Mouse (Mus musculus) liver, embryonic 15.5 days (tissue): ENCODE data around the gene Adgrl1. TPM values are rescaled to one million over a fixed set of nuclear protein-coding genes. Genes with fewer than 3 reads are reported as not detected.

ENCODE experiments used
- ATAC-seq: fragments of 200-750 bp; cut with Nextera tagmentation; 2 replicates; pipeline ENCODE4 v1.8.0; 2017; ENCODE audit warnings: moderate number of reproducible peaks, mild to moderate bottlenecking, moderate library complexity; ENCODE audit not compliant: insufficient read depth
- H3K27ac ChIP-seq: fragments of 300-500 bp; sonication (generic); replicated peaks from 2 replicates; pipeline ENCODE4 v1.5.1; 2015; ENCODE audit warnings: mild to moderate bottlenecking, inconsistent platforms
- H3K27me3 ChIP-seq: fragments of 300-500 bp; sonication (generic); 2 replicates; pipeline ENCODE4 v1.6.1; 2015; ENCODE audit warnings: mild to moderate bottlenecking, inconsistent platforms
- H3K36me3 ChIP-seq: fragments of 300-500 bp; sonication (generic); replicated peaks from 2 replicates; pipeline ENCODE4 v1.6.1; 2015; ENCODE audit warnings: moderate library complexity, mild to moderate bottlenecking, inconsistent platforms
- H3K4me1 ChIP-seq: fragments of 300-500 bp; sonication (generic); replicated peaks from 2 replicates; pipeline ENCODE4 v1.6.1; 2015; ENCODE audit warnings: inconsistent platforms
- H3K4me2 ChIP-seq: fragments of 300-500 bp; sonication (generic); 2 replicates; pipeline ENCODE4 v1.6.1; 2015; ENCODE audit warnings: moderate library complexity, mild to moderate bottlenecking, inconsistent platforms
- H3K4me3 ChIP-seq: fragments of 300-500 bp; sonication (generic); replicated peaks from 2 replicates; pipeline ENCODE4 v1.5.1; 2015; ENCODE audit warnings: mild to moderate bottlenecking, inconsistent platforms
- H3K9ac ChIP-seq: fragments of 300-500 bp; sonication (generic); 2 replicates; pipeline ENCODE4 v1.6.1; 2015; ENCODE audit warnings: moderate library complexity, mild to moderate bottlenecking, inconsistent platforms
- H3K9me3 ChIP-seq: fragments of 300-500 bp; sonication (generic); replicated peaks from 2 replicates; pipeline ENCODE4 v1.6.1; 2016; ENCODE audit warnings: inconsistent platforms
- WGBS: fragments of 180-500 bp; shearing (Covaris S2); methylation state at CpG from one replicate; pipeline ENCODE4 v1.1.7; 2015; ENCODE audit warnings: mixed read lengths; ENCODE audit not compliant: insufficient replicate concordance; 5-methylcytosine and 5-hydroxymethylcytosine counted together
- polyA plus RNA-seq: library from polyadenylated mRNA; unstranded; fragments of >200 nt; fragmentation: Nextera tagmentation; extraction: Ambion mirVana; gene quantifications from 2 replicates; pipeline ENCODE4 v1.2.1, GENCODE M21; 2015

The Adgrl1 gene
- polyA plus RNA-seq, 1 experiment from 2014 or later: 1.1 TPM

- H3K9me3 ChIP-seq: no peaks in the 10 kb centered on the region
- H3K4me2 ChIP-seq: peak overlapping the region; percentile 86
- H3K27ac ChIP-seq: peak overlapping the region; percentile 82
- 2% methylated on average over 15 of the region's 15 CpGs for WGBS
- no peaks in the 10 kb centered on the region for H3K27me3 ChIP-seq
- no peak for ATAC-seq
- peaks cover 23% of the 10 kb centered on the region for H3K36me3 ChIP-seq
- H3K4me1 ChIP-seq: peaks cover 31% of the 10 kb centered on the region
- peak overlapping the region; percentile 85 for H3K9ac ChIP-seq
- H3K4me3 ChIP-seq: peak overlapping the region; percentile 85
These were observed 56.0 kb downstream of the Adgrl1 start for GRCm38 (mm10) chr8:83955958-83956218.

- H3K4me2 ChIP-seq: peak overlapping the region; percentile 86
- ATAC-seq: no peak
- peaks cover 31% of the 10 kb centered on the region for H3K4me1 ChIP-seq
- H3K27me3 ChIP-seq: no peaks in the 10 kb centered on the region
- H3K27ac ChIP-seq: no peak overlapping the region
- peak overlapping the region; percentile 85 for H3K9ac ChIP-seq
- H3K36me3 ChIP-seq: peaks cover 28% of the 10 kb centered on the region
- H3K4me3 ChIP-seq: peak overlapping the region; percentile 85
- WGBS: 11% methylated on average over 1 of the region's 1 CpGs
- no peaks in the 10 kb centered on the region for H3K9me3 ChIP-seq
These were observed 56.9 kb downstream of the Adgrl1 start for GRCm38 (mm10) chr8:83956789-83957188.

GRCm38 (mm10) chr8:83964015-83964765 is 64.3 kb downstream of the Adgrl1 start:
- H3K4me3 ChIP-seq: no peak overlapping the region
- 0 out of 2 replicates have a peak, but pooled peaks cover 3% of the 10 kb centered on the region for H3K4me1 ChIP-seq
- no peaks in the 10 kb centered on the region for H3K9me3 ChIP-seq
- no peak overlapping the region for H3K9ac ChIP-seq
- no peak overlapping the region for H3K4me2 ChIP-seq
- ATAC-seq: no peak
- H3K27ac ChIP-seq: no peak overlapping the region
- 82% methylated on average over 5 of the region's 5 CpGs for WGBS
- H3K27me3 ChIP-seq: no peaks in the 10 kb centered on the region
- peaks cover 84% of the 10 kb centered on the region for H3K36me3 ChIP-seq

- Histone ChIP-seq H3K36me3 (peaks cover 89% of the 10 kb centered on the region), H3K4me2 (no peak overlapping the region)
- 89% methylated on average over 7 of the region's 7 CpGs for WGBS
These were observed 67.8 kb downstream of the Adgrl1 start for GRCm38 (mm10) chr8:83967701-83968100.

GRCm38 (mm10) chr8:83971121-83971520 is 71.2 kb downstream of the Adgrl1 start:
- H3K36me3 ChIP-seq: peaks cover 58% of the 10 kb centered on the region
- no peak overlapping the region for H3K4me3 ChIP-seq
- H3K4me1 ChIP-seq: peaks cover 40% of the 10 kb centered on the region
- H3K9ac ChIP-seq: no peak overlapping the region
- peak overlapping the region; percentile 99 for H3K4me2 ChIP-seq
- no peak for ATAC-seq
- H3K27ac ChIP-seq: peak overlapping the region; percentile 78; the same call in 1 of the 2 replicates
- H3K9me3 ChIP-seq: no peaks in the 10 kb centered on the region
- H3K27me3 ChIP-seq: no peaks in the 10 kb centered on the region
- 83% methylated on average over 4 of the region's 4 CpGs for WGBS

More at GRCm38 (mm10) chr8:83967701-83968100, 67.8 kb downstream of the Adgrl1 start:
- no peak overlapping the region for H3K9ac ChIP-seq
- H3K4me3 ChIP-seq: no peak overlapping the region
- ATAC-seq: no peak
- no peak overlapping the region for H3K27ac ChIP-seq
- no peaks in the 10 kb centered on the region for H3K27me3 ChIP-seq
- peaks cover 21% of the 10 kb centered on the region for H3K4me1 ChIP-seq
- no peaks in the 10 kb centered on the region for H3K9me3 ChIP-seq

GRCm38 (mm10) chr8:83971661-83972060 is 71.8 kb downstream of the Adgrl1 start:
- Histone ChIP-seq H3K36me3 (peaks cover 52% of the 10 kb centered on the region), H3K27me3 (no peaks in the 10 kb centered on the region), H3K4me2 (peak overlapping the region; percentile 99), H3K9ac (peak overlapping the region; percentile 78), H3K27ac (peak overlapping the region; percentile 78), H3K9me3 (no peaks in the 10 kb centered on the region), H3K4me3 (peak overlapping the region; percentile 94), H3K4me1 (peaks cover 41% of the 10 kb centered on the region)
- WGBS: 79% methylated on average over 6 of the region's 6 CpGs
- no peak for ATAC-seq

GRCm38 (mm10) chr8:83972150-83973120 is 72.5 kb downstream of the Adgrl1 start, which contains the start of gene Prkaca:
TSS of gene Prkaca (plus strand) at chr8:83972993.
- peak within 1 kb of the TSS; percentile 91 for H3K9ac ChIP-seq
- H3K4me1 ChIP-seq: peaks cover 49% of the 10 kb centered on the region
- no peaks in the 10 kb centered on the region for H3K27me3 ChIP-seq
- H3K27ac ChIP-seq: peak within 1 kb of the TSS; percentile 79
- peak; percentile 99 for ATAC-seq
- WGBS: under 1% methylated on average over 76 of the region's 94 CpGs
- peak within 1 kb of the TSS; percentile 94 for H3K4me3 ChIP-seq
- H3K9me3 ChIP-seq: no peaks in the 10 kb centered on the region
- H3K4me2 ChIP-seq: peak within 1 kb of the TSS; percentile 99
- peaks cover 45% of the 10 kb centered on the region for H3K36me3 ChIP-seq

- H3K4me3 ChIP-seq: peak overlapping the region; percentile 94
- ATAC-seq: no peak; the same call in 1 of the 2 replicates
- H3K36me3 ChIP-seq: peaks cover 35% of the 10 kb centered on the region
- peak overlapping the region; percentile 79 for H3K27ac ChIP-seq
- WGBS: 8% methylated on average over 35 of the region's 37 CpGs
- no peaks in the 10 kb centered on the region for H3K9me3 ChIP-seq
- peak overlapping the region; percentile 98 for H3K4me2 ChIP-seq
- H3K27me3 ChIP-seq: no peaks in the 10 kb centered on the region
- peaks cover 56% of the 10 kb centered on the region for H3K4me1 ChIP-seq
- H3K9ac ChIP-seq: peak overlapping the region; percentile 91
These were observed 73.5 kb downstream of the Adgrl1 start for GRCm38 (mm10) chr8:83973161-83974031.

GRCm38 (mm10) chr8:83974521-83974920 is 74.6 kb downstream of the Adgrl1 start:
- Histone ChIP-seq H3K4me1 (peaks cover 56% of the 10 kb centered on the region), H3K9me3 (no peaks in the 10 kb centered on the region), H3K36me3 (peaks cover 24% of the 10 kb centered on the region), H3K9ac (no peak overlapping the region), H3K27me3 (no peaks in the 10 kb centered on the region), H3K27ac (no peak overlapping the region), H3K4me3 (no peak overlapping the region), H3K4me2 (no peak overlapping the region)
- ATAC-seq: no peak
- WGBS: 76% methylated on average over 4 of the region's 4 CpGs

GRCm38 (mm10) chr8:83976101-83976630 is 76.3 kb downstream of the Adgrl1 start:
- Histone ChIP-seq H3K36me3 (peaks cover 15% of the 10 kb centered on the region), H3K4me3 (no peak overlapping the region), H3K4me2 (no peak overlapping the region), H3K9me3 (no peaks in the 10 kb centered on the region), H3K4me1 (peaks cover 49% of the 10 kb centered on the region), H3K27me3 (no peaks in the 10 kb centered on the region), H3K9ac (no peak overlapping the region), H3K27ac (no peak overlapping the region)
- no peak for ATAC-seq
- 61% methylated on average over 4 of the region's 4 CpGs for WGBS
